Mouse (Mus musculus) kidney, adult 2 months (tissue): ENCODE measurements at regions not wholly inside any gene's neighbourhood (a gene's known extent, or its start where the extent isn't known, plus 50 kb on each side); places are given as distances from the start of the nearest gene placed in this dataset.

Experiments
- DNase-seq: peaks from one replicate; pipeline ENCODE4 v3.0.0; 2021
- H3K27ac ChIP-seq: fragments of 200-500 bp; 2 replicates; pipeline ENCODE4 v1.5.1; 2012; ENCODE audit warnings: low read depth, low read length, control low read depth, inconsistent platforms; ENCODE audit not compliant: insufficient read depth
- H3K27me3 ChIP-seq: fragments of 200-500 bp; replicated peaks from 2 replicates; pipeline ENCODE4 v1.6.1; 2012; ENCODE audit warnings: mild to moderate bottlenecking, moderate library complexity, low read length, inconsistent platforms; ENCODE audit not compliant: control insufficient read depth, insufficient read depth
- H3K36me3 ChIP-seq: fragments of 200-500 bp; 2 replicates; pipeline ENCODE4 v1.6.1; 2012; ENCODE audit warnings: mild to moderate bottlenecking, moderate library complexity, low read length, inconsistent platforms; ENCODE audit not compliant: control insufficient read depth, insufficient read depth
- H3K4me1 ChIP-seq: fragments of 200-500 bp; 2 replicates; pipeline ENCODE4 v1.6.1; 2011; ENCODE audit warnings: low read length; ENCODE audit not compliant: control insufficient read depth, insufficient read depth
- H3K4me3 ChIP-seq: fragments of 200-500 bp; 2 replicates; pipeline ENCODE4 v1.5.1; 2011; ENCODE audit warnings: mild to moderate bottlenecking, low read depth, low read length, control low read depth; ENCODE audit not compliant: insufficient read depth
- CTCF ChIP-seq: fragments of 200-500 bp; conservative IDR thresholded peaks from 2 replicates; pipeline ENCODE4 v1.5.1; 2011; ENCODE audit warnings: low read depth, mild to moderate bottlenecking, control low read depth, low read length, moderate library complexity, mixed read lengths; ENCODE audit not compliant: insufficient read depth, insufficient read length
- POLR2A ChIP-seq: fragments of 200-500 bp; IDR thresholded peaks from one replicate; pipeline ENCODE4 v1.6.1; 2011; ENCODE audit warnings: low read depth, low read length, control low read depth
- WGBS: fragments of 180-500 bp; shearing (Covaris S2); methylation state at CpG from one replicate; pipeline ENCODE4 v1.1.7; 2018; 5-methylcytosine and 5-hydroxymethylcytosine counted together

GRCm38 (mm10) chr9:82729646-82730045 lies 99.7 kb upstream of the Irak1bp1 start:
- Histone ChIP-seq H3K27ac (no peak overlapping the region), H3K4me3 (no peak overlapping the region), H3K4me1 (no peaks in the 10 kb centered on the region), H3K36me3 (no peaks in the 10 kb centered on the region), H3K27me3 (no peaks in the 10 kb centered on the region)
- 74% methylated on average over 4 of the region's 4 CpGs for WGBS
- TF ChIP-seq CTCF: no peak
- no peak for DNase-seq

- 93% methylated on average over 3 of the region's 3 CpGs for WGBS
- Histone ChIP-seq H3K4me3 (no peak overlapping the region), H3K4me1 (no peaks in the 10 kb centered on the region), H3K27me3 (no peaks in the 10 kb centered on the region), H3K36me3 (no peaks in the 10 kb centered on the region), H3K27ac (no peak overlapping the region)
- no peak for DNase-seq
- no peak for TF ChIP-seq POLR2A
- TF ChIP-seq CTCF: no peak
Observed at GRCm38 (mm10) chr9:82733024-82733585, 96.2 kb upstream of the Irak1bp1 start.

- 68% methylated on average over 2 of the region's 2 CpGs for WGBS
- no peak for DNase-seq
- no peak for TF ChIP-seq POLR2A
- TF ChIP-seq CTCF: no peak
- no peak overlapping the region for H3K27ac ChIP-seq
- H3K4me3 ChIP-seq: no peak overlapping the region
- H3K36me3 ChIP-seq: no peaks in the 10 kb centered on the region
- no peaks in the 10 kb centered on the region for H3K27me3 ChIP-seq
- no peaks in the 10 kb centered on the region for H3K4me1 ChIP-seq
Observed at GRCm38 (mm10) chr9:82734959-82735358, 94.4 kb upstream of the Irak1bp1 start.

- Histone ChIP-seq H3K36me3 (no peaks in the 10 kb centered on the region), H3K27me3 (no peaks in the 10 kb centered on the region), H3K4me1 (no peaks in the 10 kb centered on the region), H3K4me3 (no peak overlapping the region), H3K27ac (no peak overlapping the region)
- WGBS: 72% methylated on average over 5 of the region's 5 CpGs
- no peak for DNase-seq
- TF ChIP-seq CTCF (no peak), POLR2A (no peak)
Observed at GRCm38 (mm10) chr9:82759979-82760378, 69.4 kb upstream of the Irak1bp1 start.

- H3K36me3 ChIP-seq: no peaks in the 10 kb centered on the region
- 92% methylated on average over 9 of the region's 9 CpGs for WGBS
- H3K4me1 ChIP-seq: no peaks in the 10 kb centered on the region
- DNase-seq: no peak
- TF ChIP-seq CTCF: no peak
- no peak for TF ChIP-seq POLR2A
- no peak overlapping the region for H3K27ac ChIP-seq
- no peaks in the 10 kb centered on the region for H3K27me3 ChIP-seq
- no peak overlapping the region for H3K4me3 ChIP-seq
Observed at GRCm38 (mm10) chr9:82760682-82761468, 68.5 kb upstream of the Irak1bp1 start.

- Histone ChIP-seq H3K4me3 (no peak overlapping the region), H3K36me3 (no peaks in the 10 kb centered on the region), H3K27me3 (no peaks in the 10 kb centered on the region), H3K4me1 (no peaks in the 10 kb centered on the region), H3K27ac (no peak overlapping the region)
- no peak for DNase-seq
- TF ChIP-seq CTCF: no peak
- no peak for TF ChIP-seq POLR2A
- WGBS: 79% methylated on average over 1 of the region's 1 CpGs
Observed at GRCm38 (mm10) chr9:82763651-82764050, 65.7 kb upstream of the Irak1bp1 start.
